Mouse (Mus musculus): ENCODE data around the gene Zfp202. TPM values are rescaled to one million over a fixed set of nuclear protein-coding genes. Genes with fewer than 3 reads are reported as not detected.
A peak's percentile ranks its signal among the peaks of the same experiment; 100 is the strongest.

The Zfp202 gene
- polyA plus RNA-seq, 1 experiment from 2014 or later, result 11.7 TPM

DNA sequence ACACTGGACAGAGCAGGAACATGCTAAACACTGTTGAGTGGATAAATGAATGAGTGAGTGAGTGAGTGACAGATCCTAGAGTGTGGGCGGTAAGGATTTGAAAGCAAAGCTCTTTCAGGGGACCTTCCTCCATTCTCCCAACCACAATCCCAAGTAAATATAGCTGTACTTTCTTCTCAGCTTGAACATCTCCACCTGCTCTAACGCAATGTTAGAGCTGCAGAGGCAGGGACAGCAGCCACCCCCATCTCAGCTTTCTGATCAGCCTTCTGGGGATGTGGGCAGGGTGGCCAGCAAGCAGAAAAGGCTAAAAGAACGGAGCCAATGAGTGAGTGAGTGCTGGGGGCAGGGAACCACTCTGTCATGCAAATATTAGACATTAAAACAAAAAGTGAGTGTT is 38.9 kb downstream of the Zfp202 start:
- no peak for DNase-seq
- ATAC-seq (ENCODE audit: low FRiP score, low TSS enrichment), result no peak
- Histone ChIP-seq H3K27ac (replicated peaks; ENCODE audit: low read depth, low read length) (no peak overlapping the region), H3K4me1 (ENCODE audit: control insufficient read depth, insufficient read depth, low read length) (no peaks in the 10 kb centered on the region), H3K4me2 (ENCODE audit: low read length) (no peak overlapping the region), H3K36me3 (ENCODE audit: control insufficient read depth, insufficient read depth, low read length) (no peaks in the 10 kb centered on the region), H3K9ac (replicated peaks; ENCODE audit: low read length) (no peak overlapping the region), H3K4me3 (replicated peaks; ENCODE audit: low read depth, low read length) (no peak overlapping the region), H3K27me3 (ENCODE audit: control insufficient read depth, insufficient read depth, low read length) (no peaks in the 10 kb centered on the region), H3K9me3 (ENCODE audit: control insufficient read depth, low read length) (peaks cover 4% of the 10 kb centered on the region; the same call in 1 of the 2 replicates)
- WGBS, result 76% methylated on average over 3 of the region's 3 CpGs

GRCm38 (mm10) chr9:40234233-40235072 is 42.3 kb downstream of the Zfp202 start:
- no peak overlapping the region for H3K27ac ChIP-seq (replicated peaks; ENCODE audit: low read depth, low read length)
- 51% methylated on average over 10 of the region's 10 CpGs for WGBS
- peaks cover 4% of the 10 kb centered on the region; the same call in 1 of the 2 replicates for H3K9me3 ChIP-seq (ENCODE audit: control insufficient read depth, low read length)
- H3K4me3 ChIP-seq (replicated peaks; ENCODE audit: low read depth, low read length), result no peak overlapping the region
- DNase-seq, result no peak
- H3K27me3 ChIP-seq (ENCODE audit: control insufficient read depth, insufficient read depth, low read length), result no peaks in the 10 kb centered on the region
- no peaks in the 10 kb centered on the region for H3K4me1 ChIP-seq (ENCODE audit: control insufficient read depth, insufficient read depth, low read length)
- no peak overlapping the region for H3K9ac ChIP-seq (replicated peaks; ENCODE audit: low read length)
- no peak for ATAC-seq (ENCODE audit: low FRiP score, low TSS enrichment)
- no peak overlapping the region for H3K4me2 ChIP-seq (ENCODE audit: low read length)
- no peaks in the 10 kb centered on the region for H3K36me3 ChIP-seq (ENCODE audit: control insufficient read depth, insufficient read depth, low read length)

DNA sequence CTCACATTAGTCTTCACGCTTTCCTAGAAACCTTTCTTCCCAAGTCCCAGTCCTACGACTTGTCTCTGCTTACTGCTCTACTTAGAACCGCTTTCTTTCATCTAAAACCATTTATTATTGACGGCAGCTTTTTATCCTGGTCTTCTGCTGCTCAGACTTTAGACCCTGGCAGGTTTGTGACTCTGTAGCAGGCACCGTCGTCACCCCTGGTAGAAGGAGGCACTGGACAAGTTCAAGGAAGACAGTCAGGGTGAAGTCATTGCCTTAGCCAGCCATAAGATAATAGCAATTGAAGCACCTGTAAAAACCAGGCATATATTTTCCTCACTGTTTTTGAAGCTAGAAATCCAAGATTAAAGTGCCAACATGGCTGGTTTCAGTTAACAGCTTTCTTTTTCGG is 43.1 kb downstream of the Zfp202 start:
- WGBS, result 84% methylated on average over 7 of the region's 7 CpGs
- Histone ChIP-seq H3K27ac (replicated peaks; ENCODE audit: low read depth, low read length) (no peak overlapping the region), H3K4me2 (ENCODE audit: low read length) (no peak overlapping the region), H3K27me3 (ENCODE audit: control insufficient read depth, insufficient read depth, low read length) (no peaks in the 10 kb centered on the region), H3K9ac (replicated peaks; ENCODE audit: low read length) (no peak overlapping the region), H3K4me3 (replicated peaks; ENCODE audit: low read depth, low read length) (no peak overlapping the region), H3K36me3 (ENCODE audit: control insufficient read depth, insufficient read depth, low read length) (no peaks in the 10 kb centered on the region), H3K4me1 (ENCODE audit: control insufficient read depth, insufficient read depth, low read length) (no peaks in the 10 kb centered on the region), H3K9me3 (ENCODE audit: control insufficient read depth, low read length) (peaks cover 4% of the 10 kb centered on the region; the same call in 1 of the 2 replicates)
- DNase-seq (no peak), ATAC-seq (ENCODE audit: low FRiP score, low TSS enrichment) (no peak)

DNA sequence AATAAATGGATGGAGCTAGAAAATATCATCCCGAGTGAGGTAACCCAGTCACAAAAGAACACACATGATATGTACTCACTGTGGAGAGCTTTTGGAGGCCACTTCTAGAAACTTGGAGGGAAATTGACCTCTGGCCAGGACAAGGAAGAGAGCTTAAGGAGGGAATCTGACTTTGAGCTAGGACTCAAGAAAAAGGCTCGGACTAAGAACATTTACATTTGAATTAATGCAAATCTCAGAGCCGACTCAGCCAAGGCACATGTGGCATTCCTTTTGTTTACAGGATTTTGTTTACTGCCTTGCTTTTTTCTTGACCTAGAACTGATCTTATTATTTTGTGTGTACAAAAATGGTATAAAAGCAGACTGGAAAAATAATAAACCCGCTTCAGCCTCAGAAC is 47.6 kb downstream of the Zfp202 start:
- Histone ChIP-seq H3K4me3 (replicated peaks; ENCODE audit: low read depth, low read length) (no peak overlapping the region), H3K27ac (replicated peaks; ENCODE audit: low read depth, low read length) (no peak overlapping the region), H3K4me2 (ENCODE audit: low read length) (no peak overlapping the region), H3K9ac (replicated peaks; ENCODE audit: low read length) (no peak overlapping the region), H3K27me3 (ENCODE audit: control insufficient read depth, insufficient read depth, low read length) (no peaks in the 10 kb centered on the region), H3K36me3 (ENCODE audit: control insufficient read depth, insufficient read depth, low read length) (no peaks in the 10 kb centered on the region), H3K9me3 (ENCODE audit: control insufficient read depth, low read length) (no peaks in the 10 kb centered on the region), H3K4me1 (ENCODE audit: control insufficient read depth, insufficient read depth, low read length) (peaks cover 10% of the 10 kb centered on the region; the same call in 1 of the 2 replicates)
- DNase-seq, result no peak
- no peak for ATAC-seq (ENCODE audit: low FRiP score, low TSS enrichment)
- WGBS, result 15% methylated on average over 4 of the region's 4 CpGs

DNA sequence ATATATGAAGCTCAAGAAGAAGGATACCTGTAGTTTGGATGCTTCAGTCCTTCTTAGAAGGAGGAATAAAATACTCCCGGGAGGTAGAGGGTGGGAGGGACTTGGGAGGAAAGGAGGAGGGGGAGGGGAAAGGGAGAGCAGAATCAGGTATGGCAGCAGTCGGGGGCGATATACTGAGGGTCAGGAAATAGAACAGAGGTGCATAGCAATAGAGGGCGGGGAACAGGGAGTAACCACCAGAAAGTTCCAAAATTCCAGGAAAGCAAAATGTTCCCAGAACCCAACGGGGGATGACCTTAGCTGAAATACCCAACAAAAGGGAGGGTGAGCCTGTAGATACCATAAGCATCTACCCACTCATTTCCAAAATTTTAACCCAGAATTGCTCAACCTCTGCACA is 48.2 kb downstream of the Zfp202 start:
- Histone ChIP-seq H3K9ac (replicated peaks; ENCODE audit: low read length) (no peak overlapping the region), H3K9me3 (ENCODE audit: control insufficient read depth, low read length) (no peaks in the 10 kb centered on the region), H3K36me3 (ENCODE audit: control insufficient read depth, insufficient read depth, low read length) (no peaks in the 10 kb centered on the region), H3K4me1 (ENCODE audit: control insufficient read depth, insufficient read depth, low read length) (peaks cover 10% of the 10 kb centered on the region; the same call in 1 of the 2 replicates), H3K27ac (replicated peaks; ENCODE audit: low read depth, low read length) (0 out of 2 replicates have a peak overlapping the region, but pooled peaks have one; percentile 5), H3K27me3 (ENCODE audit: control insufficient read depth, insufficient read depth, low read length) (no peaks in the 10 kb centered on the region), H3K4me3 (replicated peaks; ENCODE audit: low read depth, low read length) (no peak overlapping the region), H3K4me2 (ENCODE audit: low read length) (peak overlapping the region; percentile 78; the same call in 1 of the 2 replicates)
- DNase-seq (no peak), ATAC-seq (ENCODE audit: low FRiP score, low TSS enrichment) (no peak)
- 29% methylated on average over 5 of the region's 5 CpGs for WGBS

DNA sequence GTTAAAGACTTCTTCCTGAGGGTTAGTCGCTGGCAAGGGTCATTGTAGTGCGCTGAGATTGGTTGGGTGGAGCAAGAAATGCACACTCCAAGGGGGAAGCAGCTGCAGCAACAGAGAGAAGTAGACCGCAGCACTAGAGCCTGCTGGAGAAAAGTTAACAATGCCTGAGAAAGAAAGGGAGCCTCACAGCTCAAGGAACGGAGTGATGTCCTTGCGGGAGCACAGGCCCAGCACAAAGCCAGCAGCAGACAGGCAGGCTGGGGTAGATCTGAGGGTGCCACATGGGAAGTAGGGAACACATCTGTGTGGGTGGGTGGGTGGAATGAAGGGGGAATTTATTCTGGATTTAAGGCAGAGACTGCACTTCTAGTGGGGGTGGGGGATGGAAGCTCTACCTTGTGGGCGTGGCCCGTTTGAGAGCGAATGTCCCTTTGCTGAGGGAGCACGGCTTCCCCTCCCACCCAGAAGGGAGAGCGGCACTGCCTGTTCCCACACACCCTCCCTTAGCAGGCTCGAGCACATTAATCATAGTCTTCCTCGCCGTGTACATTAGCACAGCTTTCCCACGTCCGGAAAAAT is 49.2 kb downstream of the Zfp202 start:
- Histone ChIP-seq H3K9ac (replicated peaks; ENCODE audit: low read length) (peak overlapping the region; percentile 70), H3K4me1 (ENCODE audit: control insufficient read depth, insufficient read depth, low read length) (peaks cover 10% of the 10 kb centered on the region; the same call in 1 of the 2 replicates), H3K9me3 (ENCODE audit: control insufficient read depth, low read length) (no peaks in the 10 kb centered on the region), H3K27ac (replicated peaks; ENCODE audit: low read depth, low read length) (peak overlapping the region; percentile 93), H3K4me3 (replicated peaks; ENCODE audit: low read depth, low read length) (peak overlapping the region; percentile 39), H3K4me2 (ENCODE audit: low read length) (peak overlapping the region; percentile 78), H3K27me3 (ENCODE audit: control insufficient read depth, insufficient read depth, low read length) (no peaks in the 10 kb centered on the region), H3K36me3 (ENCODE audit: control insufficient read depth, insufficient read depth, low read length) (no peaks in the 10 kb centered on the region)
- WGBS, result 1% methylated on average over 15 of the region's 15 CpGs
- peak; percentile 76 for ATAC-seq (ENCODE audit: low FRiP score, low TSS enrichment)
- DNase-seq, result peak; percentile 85

GRCm38 (mm10) chr9:40241951-40242888 is 50.1 kb downstream of the Zfp202 start:
- peak; percentile 81 for ATAC-seq (ENCODE audit: low FRiP score, low TSS enrichment)
- WGBS, result 51% methylated on average over 13 of the region's 13 CpGs

GRCm38 (mm10) chr9:40245466-40245865 is 53.4 kb downstream of the Zfp202 start:
- no peak for ATAC-seq (ENCODE audit: low FRiP score, low TSS enrichment)
- Histone ChIP-seq H3K9me3 (ENCODE audit: control insufficient read depth, low read length) (0 out of 2 replicates have a peak, but pooled peaks cover 4% of the 10 kb centered on the region), H3K27ac (replicated peaks; ENCODE audit: low read depth, low read length) (peak overlapping the region; percentile 70), H3K4me2 (ENCODE audit: low read length) (no peak overlapping the region), H3K36me3 (ENCODE audit: control insufficient read depth, insufficient read depth, low read length) (no peaks in the 10 kb centered on the region), H3K27me3 (ENCODE audit: control insufficient read depth, insufficient read depth, low read length) (no peaks in the 10 kb centered on the region), H3K9ac (replicated peaks; ENCODE audit: low read length) (no peak overlapping the region), H3K4me3 (replicated peaks; ENCODE audit: low read depth, low read length) (no peak overlapping the region), H3K4me1 (ENCODE audit: control insufficient read depth, insufficient read depth, low read length) (peaks cover 10% of the 10 kb centered on the region; the same call in 1 of the 2 replicates)
- no peak for DNase-seq
- WGBS, result 82% methylated on average over 9 of the region's 9 CpGs

More at GRCm38 (mm10) chr9:40241951-40242888, 50.1 kb downstream of the Zfp202 start:
- peak; percentile 90 for DNase-seq
- H3K4me3 ChIP-seq (replicated peaks; ENCODE audit: low read depth, low read length), result peak overlapping the region; percentile 39
- H3K36me3 ChIP-seq (ENCODE audit: control insufficient read depth, insufficient read depth, low read length), result no peaks in the 10 kb centered on the region
- peak overlapping the region; percentile 70 for H3K9ac ChIP-seq (replicated peaks; ENCODE audit: low read length)
- H3K27ac ChIP-seq (replicated peaks; ENCODE audit: low read depth, low read length), result peak overlapping the region; percentile 93
- no peaks in the 10 kb centered on the region for H3K9me3 ChIP-seq (ENCODE audit: control insufficient read depth, low read length)
- peaks cover 10% of the 10 kb centered on the region; the same call in 1 of the 2 replicates for H3K4me1 ChIP-seq (ENCODE audit: control insufficient read depth, insufficient read depth, low read length)
- peak overlapping the region; percentile 78 for H3K4me2 ChIP-seq (ENCODE audit: low read length)
- H3K27me3 ChIP-seq (ENCODE audit: control insufficient read depth, insufficient read depth, low read length), result no peaks in the 10 kb centered on the region

Measured in midbrain, embryonic 14.5 days (tissue).